34 mouse cellular contexts compared by ENCODE assay signal in genomic region chr7:140717155-140718055, GRCm38 (mm10). TPM values are rescaled to one million over a fixed set of nuclear protein-coding genes. Genes with fewer than 3 reads are reported as not detected.
DNase-seq lines count a peak whose midpoint lies in the region; TF ChIP-seq lines count a peak whose summit lies in the region.
"Had no signal": no experiment of that assay in that cellular context is flagged by ENCODE, and none has a peak within 500 bp of the region (broad histone marks: within the 10 kb centered on the region; RNA-seq: fewer than 3 reads in every experiment).

No protein-coding gene starts in this region.

- H3K9ac ChIP-seq in liver, adult 2 months (ENCODE audit: low read depth, low read length) = no peak overlapping the region
- H3K9ac ChIP-seq: embryonic facial prominence, embryonic 15.5 days; forebrain, embryonic 15.5 days; kidney, embryonic 15.5 days; limb, embryonic 13.5 days; liver, embryonic 15.5 days; midbrain, embryonic 15.5 days; neural tube, embryonic 12.5 days had no signal

- H3K27ac ChIP-seq in liver, adult 2 months (replicated peaks; ENCODE audit: insufficient read depth, low read depth, low read length) = peak overlapping the region; percentile 78
- H3K27ac ChIP-seq: embryonic facial prominence, embryonic 15.5 days; forebrain, embryonic 15.5 days; hindbrain, postnatal 0 days; kidney, embryonic 15.5 days; limb, embryonic 13.5 days; liver, embryonic 15.5 days; macrophage; midbrain, embryonic 15.5 days; neural tube, embryonic 12.5 days had no signal

- WGBS in liver, adult 2 months = 18% methylated on average over 7 of the region's 7 CpGs

- no peak overlapping the region for H3K4me3 ChIP-seq in liver, adult 2 months (ENCODE audit: insufficient read depth, low read depth, low read length)
- H3K4me3 ChIP-seq: embryonic facial prominence, embryonic 15.5 days; forebrain, embryonic 15.5 days; kidney, embryonic 15.5 days; limb, embryonic 13.5 days; liver, embryonic 15.5 days; midbrain, embryonic 15.5 days; neural tube, embryonic 12.5 days had no signal

- H3K36me3 ChIP-seq in liver, adult 2 months (ENCODE audit: control insufficient read depth, insufficient read depth, low read length) = no peaks in the 10 kb centered on the region
- H3K36me3 ChIP-seq: embryonic facial prominence, embryonic 15.5 days; forebrain, embryonic 15.5 days; G1E; kidney, embryonic 15.5 days; limb, embryonic 13.5 days; liver, embryonic 15.5 days; midbrain, embryonic 15.5 days; neural tube, embryonic 12.5 days had no signal

- peaks cover 30% of the 10 kb centered on the region for H3K4me1 ChIP-seq in liver, adult 2 months (ENCODE audit: control insufficient read depth, insufficient read depth, low read length)
- H3K4me1 ChIP-seq: embryonic facial prominence, embryonic 15.5 days; forebrain, embryonic 15.5 days; kidney, embryonic 15.5 days; limb, embryonic 13.5 days; midbrain, embryonic 15.5 days; neural tube, embryonic 12.5 days had no signal

- TF ChIP-seq CTCF in liver, adult 2 months (IDR thresholded peaks at IDR 0.05; ENCODE audit: low read depth, low read length) = no peak

- H3K27me3 ChIP-seq in liver, adult 2 months (ENCODE audit: control insufficient read depth, insufficient read depth, low read length) = no peaks in the 10 kb centered on the region
- H3K27me3 ChIP-seq: embryonic facial prominence, embryonic 15.5 days; forebrain, embryonic 15.5 days; kidney, embryonic 15.5 days; limb, embryonic 13.5 days; liver, embryonic 15.5 days; midbrain, embryonic 15.5 days; neural tube, embryonic 12.5 days; Patski had no signal

- DNase-seq in heart, adult 11 months = peak; percentile 84
- no peak for DNase-seq in heart, postnatal 14 days
- DNase-seq in liver, adult 2 months (ENCODE audit: extremely low read depth, low read depth, low spot score) = peak; percentile 100
- no peak for DNase-seq in liver
- DNase-seq in adrenal gland, postnatal 10 days = peak; percentile 58
- peak; percentile 7 to 48 for DNase-seq in adrenal gland, postnatal 36 days
- no peak for DNase-seq in gastrocnemius, postnatal 10 days
- no peak for DNase-seq in thymus, postnatal 14 days
- DNase-seq: B cell, adult 2 months; cerebellum, adult 9-11 months; layer of hippocampus, adult 9-11 months; retina, postnatal 1 day; spleen, adult 18-20 months had no signal

- intact Hi-C loops in heart, postnatal 14 days (cut with DNase I) = no loop called here

- TF ChIP-seq POLR2A in liver, adult 2 months (IDR thresholded peaks at IDR 0.05; ENCODE audit: extremely low read depth, insufficient read depth, low read length) = no peak

- no peaks in the 10 kb centered on the region for H3K79me2 ChIP-seq in liver, adult 2 months (ENCODE audit: control insufficient read depth, insufficient read depth, low read length)

RNA-seq across cellular contexts. Expression of gene Olfr541, which starts 20.3 kb away (rescaled TPM):
- total RNA-seq in heart, postnatal 14 days (2021) = not detected
- total RNA-seq in liver, adult 2 months (2014; rRNA removed) = not detected in 2 replicates
- polyA plus RNA-seq in liver, adult 2 months (2012; rRNA removed) = 0.07 TPM in 1 of 2 replicates, not detected in the other
- total RNA-seq in adrenal gland, postnatal 10 days (2021) = not detected
- total RNA-seq in adrenal gland, postnatal 36 days (2021) = not detected
- not detected for total RNA-seq in gastrocnemius, postnatal 10 days (2021)
- total RNA-seq: CH12.LX; common myeloid progenitor, adult 5-6 weeks; gastrocnemius, adult 18-20 months; gastrocnemius, postnatal 4 days; hindbrain, postnatal 0 days had no signal
- polyA plus RNA-seq: embryonic facial prominence, embryonic 15.5 days; forebrain, embryonic 15.5 days; G1E; heart, embryonic 11.5 days; heart, postnatal 0 days; hindbrain, embryonic 11.5 days; hindbrain, postnatal 0 days; intestine, embryonic 16.5 days; kidney, embryonic 15.5 days; large intestine, adult 2 months; limb, embryonic 13.5 days; liver, embryonic 15.5 days; lung, postnatal 0 days; macrophage; midbrain, embryonic 15.5 days; neural tube, embryonic 12.5 days; Patski had no signal

RNA-seq across cellular contexts. Expression of gene Olfr45, which starts 35.7 kb away (rescaled TPM):
- not detected for total RNA-seq in heart, postnatal 14 days (2021)
- total RNA-seq in liver, adult 2 months (2014; rRNA removed) = not detected in 2 replicates
- not detected in 2 replicates for polyA plus RNA-seq in liver, adult 2 months (2012; rRNA removed)
- total RNA-seq in adrenal gland, postnatal 10 days (2021) = not detected
- total RNA-seq in adrenal gland, postnatal 36 days (2021) = not detected
- not detected for total RNA-seq in gastrocnemius, postnatal 10 days (2021)
- total RNA-seq: CH12.LX; common myeloid progenitor, adult 5-6 weeks; gastrocnemius, adult 18-20 months; gastrocnemius, postnatal 4 days; hindbrain, postnatal 0 days had no signal
- polyA plus RNA-seq: embryonic facial prominence, embryonic 15.5 days; forebrain, embryonic 15.5 days; G1E; heart, embryonic 11.5 days; heart, postnatal 0 days; hindbrain, embryonic 11.5 days; hindbrain, postnatal 0 days; intestine, embryonic 16.5 days; kidney, embryonic 15.5 days; large intestine, adult 2 months; liver, embryonic 15.5 days; lung, postnatal 0 days; macrophage; midbrain, embryonic 15.5 days; neural tube, embryonic 12.5 days; Patski had no signal

RNA-seq across cellular contexts. Expression of gene Cyp2e1, which starts 46.1 kb away (rescaled TPM):
- 1 to 10 TPM in 1 of 2 experiments, under 1 TPM in 1; 0.93 to 5.7 TPM for total RNA-seq in heart, postnatal 14 days (2021)
- total RNA-seq in liver, adult 2 months (2014; rRNA removed) = 3,097 and 4,003 TPM in 2 replicates
- polyA plus RNA-seq in liver, adult 2 months (2012; rRNA removed) = 2,786 and 2,859 TPM in 2 replicates
- total RNA-seq in adrenal gland, postnatal 10 days (2021) = 100 to 1,000 TPM; 231 to 556 TPM
- 100 to 1,000 TPM; 251 to 279 TPM for total RNA-seq in adrenal gland, postnatal 36 days (2021)
- 1 to 10 TPM in 1 of 2 experiments, under 1 TPM in 1; 0.19 to 1.3 TPM for total RNA-seq in gastrocnemius, postnatal 10 days (2021)
- total RNA-seq: CH12.LX; common myeloid progenitor, adult 5-6 weeks; hindbrain, postnatal 0 days had no signal
- polyA plus RNA-seq: embryonic facial prominence, embryonic 15.5 days; forebrain, embryonic 15.5 days; G1E; heart, embryonic 11.5 days; heart, postnatal 0 days; hindbrain, embryonic 11.5 days; hindbrain, postnatal 0 days; intestine, embryonic 16.5 days; limb, embryonic 13.5 days; macrophage; midbrain, embryonic 15.5 days; neural tube, embryonic 12.5 days; Patski had no signal

RNA-seq across cellular contexts. Expression of gene Olfr539, which starts 57.7 kb away (rescaled TPM):
- total RNA-seq in heart, postnatal 14 days (2021) = not detected
- total RNA-seq in liver, adult 2 months (2014; rRNA removed) = under 0.01 TPM in 1 of 2 replicates, not detected in the other
- not detected in 2 replicates for polyA plus RNA-seq in liver, adult 2 months (2012; rRNA removed)
- total RNA-seq in adrenal gland, postnatal 10 days (2021) = not detected
- not detected for total RNA-seq in adrenal gland, postnatal 36 days (2021)
- total RNA-seq in gastrocnemius, postnatal 10 days (2021) = not detected
- total RNA-seq: CH12.LX; common myeloid progenitor, adult 5-6 weeks; gastrocnemius, adult 18-20 months had no signal
- polyA plus RNA-seq: embryonic facial prominence, embryonic 15.5 days; forebrain, embryonic 15.5 days; G1E; heart, embryonic 11.5 days; heart, postnatal 0 days; hindbrain, embryonic 11.5 days; intestine, embryonic 16.5 days; kidney, embryonic 15.5 days; large intestine, adult 2 months; liver, embryonic 15.5 days; lung, postnatal 0 days; macrophage; midbrain, embryonic 15.5 days; neural tube, embryonic 12.5 days; Patski had no signal

Comparison
In these comparisons a context has a peak if more than half of its experiments do, and no peak if none do; other contexts are left out.
1. DNase-seq: peak in heart, adult 11 months (single experiment), liver, adult 2 months (single experiment), adrenal gland, postnatal 10 days (single experiment) and adrenal gland, postnatal 36 days (2 of 2); none in heart, postnatal 14 days (0 of 2), liver (single experiment), gastrocnemius, postnatal 10 days (single experiment) and thymus, postnatal 14 days (single experiment).
2. RNA of gene Cyp2e1, which starts 46.1 kb away (total RNA-seq): 3,097 to 4,003 TPM in liver, adult 2 months, 231 to 556 TPM in adrenal gland, postnatal 10 days and 251 to 279 TPM in adrenal gland, postnatal 36 days; 0.93 to 5.7 TPM in heart, postnatal 14 days and 0.19 to 1.3 TPM in gastrocnemius, postnatal 10 days; every median in the first group is over 10 times any median in the second.